Mouse (Mus musculus) lung, postnatal 0 days (tissue): ENCODE measurements around the gene Fam50b.

Experiments
- CTCF ChIP-seq: IDR thresholded peaks from 2 replicates; pipeline ENCODE4 v1.5.1; 2016; ENCODE audit warnings: antibody characterized with exemption, mild to moderate bottlenecking
- EP300 ChIP-seq: IDR thresholded peaks from 2 replicates; pipeline ENCODE4 v1.6.1; 2016; ENCODE audit warnings: antibody characterized with exemption, mild to moderate bottlenecking, control low read depth

DNA sequence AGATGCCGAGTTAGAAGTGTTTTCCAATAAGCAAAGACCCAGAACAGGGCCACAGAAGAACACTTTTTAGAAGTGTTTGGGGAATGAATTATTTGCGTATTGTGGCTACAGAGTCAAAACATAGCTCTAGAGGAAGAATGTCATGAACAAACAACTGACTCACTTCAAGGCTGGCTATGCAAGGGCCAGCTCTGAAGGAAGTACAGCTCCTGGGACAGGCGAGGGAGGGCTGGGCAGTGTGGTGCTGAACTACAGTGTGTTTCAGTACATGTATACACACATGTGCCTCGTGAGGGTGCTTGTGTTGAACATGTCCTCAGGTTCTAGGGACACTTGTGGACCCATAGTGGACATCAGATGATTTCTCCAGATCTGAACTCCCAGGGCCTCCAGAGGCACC, 25.1 kb upstream of the Fam50b start:
- no peak for TF ChIP-seq CTCF
- TF ChIP-seq EP300, result no peak
